Mouse (Mus musculus) layer of hippocampus, adult 9-11 months (tissue): Measurements from ENCODE around the gene Tcn2.
"Not testable (repeated sequence)": the region's sequence is repeated elsewhere in the genome, so short reads cannot be mapped to it uniquely, and the experiment has no call there.

Source experiments
- DNase-seq: peaks from one replicate; pipeline ENCODE4 v3.0.0; 2022

Gene Tcn2

DNA sequence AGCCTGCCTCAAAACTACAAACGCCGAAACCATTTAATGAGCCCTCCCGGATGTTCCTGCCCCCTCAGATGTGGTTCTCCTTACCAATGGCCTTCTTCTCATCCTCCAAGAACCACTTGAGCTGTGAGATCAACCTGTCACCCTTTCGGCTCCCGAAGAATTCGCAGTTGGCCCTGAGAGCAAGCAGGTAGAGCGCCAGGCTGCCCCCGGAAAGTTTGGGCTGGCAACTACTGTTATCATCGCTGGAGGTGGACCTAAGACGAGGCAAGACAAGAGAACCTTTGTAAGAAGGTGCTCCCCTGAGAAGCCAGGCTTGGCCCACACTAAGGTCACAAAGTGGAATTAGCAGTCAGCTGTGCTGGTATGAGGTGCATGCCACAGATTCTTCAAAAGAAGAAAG, 6.0 kb downstream of the Tcn2 start:
- DNase-seq = no peak

DNA sequence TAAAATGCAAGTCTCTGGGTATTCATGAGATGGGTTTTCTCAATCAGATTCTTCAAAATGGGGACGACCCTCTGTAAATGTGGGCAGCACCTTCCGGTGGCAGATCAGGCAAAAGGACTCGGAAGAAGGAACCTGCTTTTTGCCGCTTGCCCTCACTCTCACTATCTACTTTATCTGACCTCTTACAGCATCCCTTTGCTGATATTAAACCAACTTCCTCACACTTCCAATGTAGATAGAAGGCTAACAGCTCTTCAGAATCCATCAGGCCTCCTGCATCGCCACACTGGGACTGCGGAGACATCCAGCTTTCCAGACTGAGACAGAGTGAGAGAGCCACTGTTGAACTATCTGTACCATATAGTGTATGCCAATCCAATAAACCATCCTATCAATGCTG, 9.2 kb downstream of the Tcn2 start:
- DNase-seq = no peak

DNA sequence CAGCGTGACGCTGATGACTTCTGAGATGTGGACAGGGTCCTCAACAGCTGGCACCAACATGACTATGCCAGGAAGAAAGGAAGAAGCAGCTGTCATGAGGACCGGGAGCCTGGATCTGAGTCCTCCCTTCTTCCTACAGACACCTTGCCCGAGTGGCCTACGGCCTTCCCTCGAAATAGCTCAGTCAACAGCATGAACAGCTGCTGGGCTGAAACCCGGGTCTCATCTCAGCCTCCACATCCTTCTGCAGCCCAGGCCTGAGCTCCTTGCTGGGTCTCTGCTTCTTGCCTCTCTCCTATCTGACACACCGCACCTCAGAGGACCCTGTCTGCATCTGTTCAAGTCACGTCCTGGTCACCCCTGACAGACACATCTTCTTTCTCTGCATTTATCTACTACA, 9.8 kb downstream of the Tcn2 start:
- no peak for DNase-seq

DNA sequence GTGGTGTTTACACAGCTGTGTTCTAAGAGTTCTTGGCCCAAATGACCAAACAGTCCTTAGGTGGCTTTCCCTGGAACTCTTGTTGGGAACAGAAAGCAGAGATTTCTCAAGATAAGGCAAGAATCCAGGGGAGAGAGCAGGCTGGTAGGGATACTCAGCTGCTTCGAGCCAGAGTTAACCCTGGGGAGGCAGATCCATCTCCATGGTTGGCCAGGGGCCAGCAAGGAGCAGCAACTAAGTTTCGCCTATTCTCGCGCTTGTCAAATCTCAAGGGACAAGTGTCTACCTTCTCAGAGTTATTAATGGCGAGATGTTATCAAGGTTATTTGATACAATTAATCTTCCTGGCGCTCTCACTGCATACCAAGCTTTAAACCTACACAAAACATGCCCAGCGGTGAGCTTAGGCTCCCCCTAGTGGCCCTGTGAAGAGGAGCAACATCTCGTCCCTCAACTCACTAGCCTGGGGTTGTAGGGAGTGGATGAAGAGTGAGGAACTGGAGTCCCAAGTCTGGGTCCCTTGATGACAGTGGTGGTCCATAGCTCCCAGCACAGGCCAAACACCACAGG, 10.6 kb downstream of the Tcn2 start:
- no peak for DNase-seq

GRCm38 (mm10) chr11:3920476-3920875, 11.5 kb downstream of the Tcn2 start:
- no peak for DNase-seq

- no peak for DNase-seq
Observed at GRCm38 (mm10) chr11:3918738-3919137, 13.2 kb downstream of the Tcn2 start.

DNA sequence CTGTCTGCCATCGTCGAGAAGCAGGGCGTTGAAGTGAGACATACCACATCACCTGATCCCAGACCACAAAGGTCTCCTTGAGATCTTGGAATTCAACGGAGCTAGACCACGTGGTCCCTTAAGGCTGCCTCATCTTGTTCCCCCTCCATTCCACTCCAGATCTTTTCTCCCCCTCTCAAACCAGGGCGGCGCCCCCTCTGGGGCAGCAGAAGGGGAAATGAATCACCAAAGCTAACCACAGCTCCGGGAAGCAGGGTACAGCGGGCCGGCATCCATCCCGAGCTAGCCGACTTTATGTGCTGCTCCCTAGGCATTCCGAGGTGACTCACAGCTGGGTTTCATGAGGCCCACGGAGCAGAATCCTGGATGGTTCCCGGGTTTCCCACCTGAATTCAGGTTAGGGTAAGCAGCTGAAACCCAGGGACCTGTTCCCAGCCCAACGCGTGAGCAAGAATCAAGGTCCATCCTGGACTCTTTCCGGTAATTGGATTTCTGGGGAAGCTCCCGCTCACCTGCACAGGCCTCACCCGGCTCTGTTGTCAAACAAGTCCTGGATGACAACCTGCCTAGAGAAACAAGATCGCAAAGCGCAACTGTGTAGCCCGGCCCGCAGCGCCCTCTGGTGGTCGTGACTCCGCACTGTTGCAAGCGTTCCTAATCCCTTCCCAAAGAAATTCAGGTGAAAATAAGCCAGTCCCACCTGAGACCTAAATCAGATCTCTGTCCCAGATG, 17.7 kb downstream of the Tcn2 start, which contains the start of gene Slc35e4:
Slc35e4 (minus strand) TSS at position 556 of the 732 bp plus-strand sequence.
- DNase-seq = peak; percentile 75

- peak; percentile 95 for DNase-seq
Observed at GRCm38 (mm10) chr11:3913316-3914108, 18.4 kb downstream of the Tcn2 start.

DNA sequence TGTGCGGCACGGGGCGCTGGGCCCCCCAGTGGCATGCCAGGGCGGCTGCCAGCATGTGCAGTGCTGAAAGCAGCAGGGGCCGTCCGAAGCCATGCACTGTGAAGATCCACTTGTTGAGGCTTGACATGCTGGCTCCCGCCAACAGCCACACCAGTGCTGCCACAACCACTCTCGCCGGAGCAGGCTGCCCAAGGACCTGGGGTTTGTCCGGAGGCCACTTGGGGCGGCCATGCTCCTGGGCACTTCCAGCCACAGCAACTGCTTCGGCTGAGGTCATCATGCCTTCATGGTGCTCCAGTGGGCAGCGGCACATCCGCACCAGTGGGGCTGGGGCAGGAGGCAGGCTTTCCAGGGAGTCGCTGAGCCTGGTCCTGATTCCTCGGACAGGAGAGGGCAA, 19.1 kb downstream of the Tcn2 start:
- peak; percentile 28 for DNase-seq

- DNase-seq = no peak
Observed at GRCm38 (mm10) chr11:3912100-3912874, 19.7 kb downstream of the Tcn2 start.

DNA sequence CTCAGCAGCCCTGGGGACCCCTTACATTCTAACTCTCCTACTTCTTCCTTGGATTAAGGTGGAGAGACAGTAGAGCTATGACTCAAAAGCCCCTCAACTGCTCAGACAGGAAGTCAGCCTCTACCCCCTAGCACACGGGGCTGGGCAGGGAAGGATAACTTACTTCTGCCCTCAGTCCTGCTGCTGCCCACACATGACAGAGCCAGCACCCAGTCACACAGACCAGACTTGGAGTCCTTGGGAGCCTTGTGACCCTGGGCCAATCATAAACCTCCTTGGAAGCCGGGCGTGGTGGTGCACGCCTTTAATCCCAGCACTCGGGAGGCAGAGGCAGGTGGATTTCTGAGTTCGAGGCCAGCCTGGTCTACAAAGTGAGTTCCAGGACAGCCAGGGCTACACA, 20.5 kb downstream of the Tcn2 start:
- not testable (repeated sequence) for DNase-seq

GRCm38 (mm10) chr11:3910513-3911310, 21.2 kb downstream of the Tcn2 start:
- no peak for DNase-seq

- DNase-seq = no peak
Observed at GRCm38 (mm10) chr11:3909236-3909635, 22.7 kb downstream of the Tcn2 start.

- no peak for DNase-seq
Observed at GRCm38 (mm10) chr11:3905446-3905845, 26.5 kb downstream of the Tcn2 start.

DNA sequence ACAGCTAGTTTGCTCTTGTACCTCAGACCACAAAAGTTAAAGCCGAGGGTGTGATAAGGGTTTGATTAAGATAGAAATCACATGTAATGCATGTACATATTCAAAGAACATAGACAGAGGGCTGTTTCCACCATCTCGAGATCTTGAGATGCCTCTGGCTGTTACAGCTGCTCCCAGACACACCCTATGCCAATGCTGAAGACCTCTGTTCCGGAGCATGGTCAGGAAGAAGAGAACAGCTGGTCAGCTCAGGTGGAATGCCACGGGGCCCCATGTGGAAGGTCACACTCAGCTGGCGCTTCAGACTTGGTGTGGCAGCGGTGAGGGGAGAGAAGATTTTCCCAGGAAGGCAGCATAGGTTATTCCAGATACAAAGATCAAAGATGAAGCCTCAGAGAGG, 27.3 kb downstream of the Tcn2 start:
- DNase-seq = no peak

DNA sequence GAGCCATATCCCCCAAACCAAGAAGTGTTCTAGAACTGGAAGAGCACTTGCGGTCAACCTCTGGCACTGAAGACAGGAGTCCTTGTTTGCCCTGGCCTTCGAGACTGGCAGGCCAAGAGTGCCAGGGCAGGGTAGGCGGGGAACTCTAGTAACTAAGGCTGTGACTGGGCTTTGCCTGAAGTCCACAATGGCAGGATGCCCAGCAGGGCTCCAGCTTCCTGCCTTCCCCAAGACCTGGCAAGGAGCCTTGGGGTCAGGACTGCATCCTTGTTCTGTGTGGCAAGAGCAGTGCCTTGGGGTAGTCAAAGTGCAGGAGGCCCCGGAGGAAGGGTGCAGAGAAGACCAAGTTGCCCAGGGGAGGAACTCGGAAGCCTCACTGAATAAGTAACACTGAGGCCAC, 28.9 kb downstream of the Tcn2 start:
- peak; percentile 69 for DNase-seq

DNA sequence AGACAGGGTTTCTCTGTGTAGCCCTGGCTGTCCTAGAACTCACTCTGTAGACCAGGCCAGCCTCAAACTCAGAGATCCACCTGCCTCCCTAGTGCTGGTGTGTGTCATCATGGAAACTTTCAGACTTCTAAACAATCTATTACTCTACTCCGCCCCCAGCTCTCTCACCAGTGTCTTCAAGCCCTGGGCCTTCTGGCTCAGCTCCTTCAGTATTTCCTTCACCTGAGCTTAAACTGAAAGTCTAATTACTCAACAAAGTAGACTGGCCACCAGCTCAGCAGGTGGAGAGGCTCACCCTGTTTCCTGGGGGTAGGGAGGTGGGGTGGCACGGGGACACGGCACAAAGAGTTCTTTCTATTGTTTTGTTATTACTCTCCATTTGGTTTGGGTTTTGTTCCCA, 29.4 kb downstream of the Tcn2 start:
- DNase-seq = no peak

GRCm38 (mm10) chr11:3900296-3900695, 31.7 kb downstream of the Tcn2 start:
- no peak for DNase-seq

GRCm38 (mm10) chr11:3895933-3896332, 36.0 kb downstream of the Tcn2 start:
- no peak for DNase-seq

GRCm38 (mm10) chr11:3895458-3895857, 36.5 kb downstream of the Tcn2 start:
- no peak for DNase-seq

GRCm38 (mm10) chr11:3894406-3895281, 37.3 kb downstream of the Tcn2 start, which contains the start of the genes 4921536K21Rik and Dusp18:
Gene 4921536K21Rik, minus strand, starts transcription at chr11:3895098.
Gene Dusp18, plus strand, starts transcription at chr11:3895240.
- DNase-seq = peak; percentile 97
